ENCODE assay signal across 9 mouse cellular contexts in genomic region chr5:25497369-25497719, GRCm38 (mm10). TPM values are rescaled to one million over a fixed set of nuclear protein-coding genes. Genes with fewer than 3 reads are reported as not detected.
DNase-seq lines count a peak whose midpoint lies in the region; ATAC-seq and TF ChIP-seq lines count a peak whose summit lies in the region.
"Had no signal": no experiment of that assay in that cellular context is flagged by ENCODE, and none has a peak within 500 bp of the region (broad histone marks: within the 10 kb centered on the region; RNA-seq: fewer than 3 reads in every experiment).

No protein-coding gene starts in this region.

- peak overlapping the region; percentile 76 to 96 (median 84) for H3K4me3 ChIP-seq in CH12.LX (replicated peaks in 1 of 3; ENCODE audit: low read depth in 2 of 3, low read length in 2 of 3, poor library complexity in 1 of 3)
- peak overlapping the region; percentile 96 for H3K4me3 ChIP-seq in hindbrain, embryonic 12.5 days
- H3K4me3 ChIP-seq in lung, postnatal 0 days (ENCODE audit: low read depth, low read length) = peak overlapping the region; percentile 99

- no peak for ATAC-seq in hindbrain, embryonic 12.5 days (ENCODE audit: low FRiP score)
- no peak for ATAC-seq in lung, postnatal 0 days

- H3K4me2 ChIP-seq in CH12.LX (ENCODE audit: insufficient read depth, low read depth, poor library complexity, severe bottlenecking) = peak overlapping the region; percentile 96
- peak overlapping the region; percentile 90 for H3K4me2 ChIP-seq in hindbrain, embryonic 12.5 days (replicated peaks)
- peak overlapping the region; percentile 77 for H3K4me2 ChIP-seq in lung, postnatal 0 days (replicated peaks; ENCODE audit: low read depth, low read length)

- dilution Hi-C loops in CH12.LX (cut with MboI; ENCODE audit: extremely low pct_ligation_motif_present, extremely low pct_unique_long_range_greater_than_20kb, low sequenced_read_pairs) = no loop called here

- no peak for TF ChIP-seq EP300 in CH12.LX (IDR thresholded peaks at IDR 0.05; ENCODE audit: low read length)
- TF ChIP-seq EP300 in lung, postnatal 0 days (IDR thresholded peaks at IDR 0.05) = no peak

- no peak for TF ChIP-seq RAD21 in CH12.LX (IDR thresholded peaks at IDR 0.05; ENCODE audit: low read depth, low read length)

- H3K79me2 ChIP-seq in CH12.LX (replicated peaks; ENCODE audit: control insufficient read depth, extremely low read depth, insufficient read depth, poor library complexity, severe bottlenecking) = peaks cover 26% of the 10 kb centered on the region

- H3K4me1 ChIP-seq in CH12.LX (ENCODE audit: control insufficient read depth in 1 of 2, insufficient read depth in 2 of 2) = peaks cover 0 to 9% of the 10 kb centered on the region in 2 experiments; a peak in 1 of 4 replicates
- H3K4me1 ChIP-seq in hindbrain, embryonic 12.5 days = peaks cover 13% of the 10 kb centered on the region
- peaks cover 4% of the 10 kb centered on the region; the same call in 1 of the 2 replicates for H3K4me1 ChIP-seq in lung, postnatal 0 days (ENCODE audit: insufficient read depth, low read depth, low read length)

- no peaks in the 10 kb centered on the region for H3K36me3 ChIP-seq in CH12.LX (replicated peaks in 1 of 2; ENCODE audit: control insufficient read depth in 1 of 2, insufficient read depth in 1 of 2, low read length in 1 of 2)
- no peaks in the 10 kb centered on the region for H3K36me3 ChIP-seq in hindbrain, embryonic 12.5 days
- no peaks in the 10 kb centered on the region for H3K36me3 ChIP-seq in lung, postnatal 0 days (ENCODE audit: insufficient read depth, low read length)

- peak; percentile 84 for DNase-seq in heart, adult 11 months
- DNase-seq in heart, postnatal 10 days = no peak
- DNase-seq in CH12.LX (ENCODE audit: extremely low read depth) = peak; percentile 14
- DNase-seq in embryo, embryonic 11 days = peak; percentile 29
- DNase-seq in lung, postnatal 0 days (ENCODE audit: low spot score) = peak; percentile 37
- DNase-seq in thymus, postnatal 4 days = peak; percentile 42
- no peak for DNase-seq in layer of hippocampus, adult 11-12 months (ENCODE audit: low spot score)

- in situ Hi-C loops in CH12.LX (cut with MboI; ENCODE audit: low pct_ligation_motif_present, low pct_unique_long_range_greater_than_20kb, low sequenced_read_pairs) = no loop called here

- H3K27me3 ChIP-seq in CH12.LX (replicated peaks) = no peaks in the 10 kb centered on the region
- H3K27me3 ChIP-seq in hindbrain, embryonic 12.5 days = no peaks in the 10 kb centered on the region
- H3K27me3 ChIP-seq in lung, postnatal 0 days (replicated peaks; ENCODE audit: insufficient read depth, low read length) = no peaks in the 10 kb centered on the region

- TF ChIP-seq POLR2A in CH12.LX (IDR thresholded peaks at IDR 0.05; ENCODE audit: low read depth, low read length) = no peak

- peak overlapping the region; percentile 96 for H3K9ac ChIP-seq in CH12.LX (ENCODE audit: insufficient read depth, low read depth)
- H3K9ac ChIP-seq in hindbrain, embryonic 12.5 days = peak overlapping the region; percentile 94
- peak overlapping the region; percentile 95 for H3K9ac ChIP-seq in lung, postnatal 0 days (replicated peaks; ENCODE audit: low read depth)

- no peaks in the 10 kb centered on the region for H3K9me3 ChIP-seq in CH12.LX (replicated peaks; ENCODE audit: low read length)
- no peaks in the 10 kb centered on the region for H3K9me3 ChIP-seq in hindbrain, embryonic 12.5 days (replicated peaks)
- no peaks in the 10 kb centered on the region for H3K9me3 ChIP-seq in lung, postnatal 0 days (ENCODE audit: low read length)

- under 1% methylated on average over 10 of the region's 10 CpGs for WGBS in hindbrain, embryonic 12.5 days
- 0% methylated on average over 10 of the region's 10 CpGs for WGBS in lung, postnatal 0 days

- intact Hi-C loops in heart, postnatal 10 days (cut with DNase I) = loop anchor here (5.0 kb wide), 2 partner anchors 40 to 60 kb away; no protein-coding TSS in a partner anchor

- no peak overlapping the region; the same call in 1 of the 2 replicates for H3K27ac ChIP-seq in CH12.LX (ENCODE audit: insufficient read depth, low read depth)
- peak overlapping the region; percentile 99 for H3K27ac ChIP-seq in hindbrain, embryonic 12.5 days
- H3K27ac ChIP-seq in lung, postnatal 0 days (ENCODE audit: low read length) = peak overlapping the region; percentile 100

- no peak for TF ChIP-seq CTCF in CH12.LX (conservative IDR thresholded peaks at IDR 0.05 in 1 of 2, IDR thresholded peaks at IDR 0.05 in 1 of 2; ENCODE audit: low read depth in 2 of 2, low read length in 2 of 2)
- no peak for TF ChIP-seq CTCF in lung, postnatal 0 days (IDR thresholded peaks at IDR 0.05)

TF ChIP-seq in CH12.LX, 34 proteins besides CTCF, POLR2A, EP300 and RAD21:
- TF ChIP-seq HCFC1 (IDR thresholded peaks at IDR 0.05; ENCODE audit: low read depth, low read length) = no peak
- no peak for TF ChIP-seq MAFK (IDR thresholded peaks at IDR 0.05; ENCODE audit: insufficient replicate concordance, low read length)
- no peak for TF ChIP-seq POLR2AphosphoS2 (IDR thresholded peaks at IDR 0.05; ENCODE audit: low read depth, low read length)
- no peak for TF ChIP-seq BHLHE40 (IDR thresholded peaks at IDR 0.05; ENCODE audit: low read depth, low read length)
- no peak for TF ChIP-seq KAT2A (IDR thresholded peaks at IDR 0.05; ENCODE audit: insufficient replicate concordance, low read length)
- TF ChIP-seq JUN (IDR thresholded peaks at IDR 0.05; ENCODE audit: insufficient read depth, low read depth, low read length) = no peak
- no peak for TF ChIP-seq CHD1 (IDR thresholded peaks at IDR 0.05; ENCODE audit: low read depth, low read length)
- TF ChIP-seq NRF1 (IDR thresholded peaks at IDR 0.05; ENCODE audit: low read depth, low read length) = no peak
- TF ChIP-seq TCF12 (IDR thresholded peaks at IDR 0.05; ENCODE audit: low read depth, low read length) = no peak
- TF ChIP-seq NELFE (IDR thresholded peaks at IDR 0.05; ENCODE audit: low read depth, low read length) = no peak
- TF ChIP-seq MAZ (IDR thresholded peaks at IDR 0.05; ENCODE audit: low read depth, low read length) = no peak
- no peak for TF ChIP-seq MEF2A (IDR thresholded peaks at IDR 0.05; ENCODE audit: borderline replicate concordance, low read depth, low read length)
- no peak for TF ChIP-seq IRF4 (IDR thresholded peaks at IDR 0.05; ENCODE audit: low read depth, low read length)
- no peak for TF ChIP-seq TBP (conservative IDR thresholded peaks at IDR 0.05; ENCODE audit: low read depth, low read length)
- TF ChIP-seq SIN3A (IDR thresholded peaks at IDR 0.05; ENCODE audit: low read length) = no peak
- no peak for TF ChIP-seq ETS1 (conservative IDR thresholded peaks at IDR 0.05; ENCODE audit: low read depth, low read length)
- no peak for TF ChIP-seq CHD2 (IDR thresholded peaks at IDR 0.05; ENCODE audit: low read length)

RNA-seq across cellular contexts. Expression of gene Kmt2c, which starts 1.2 kb away (rescaled TPM):
- 10 to 100 TPM; 45.3 to 46.7 TPM for total RNA-seq in heart, postnatal 10 days (2021)
- 12.8 and 14.6 TPM in 2 replicates for total RNA-seq in CH12.LX (2012; rRNA removed)
- 6.7 and 7.5 TPM in 2 replicates for total RNA-seq in CH12.LX (2014; rRNA removed)
- polyA plus RNA-seq in CH12.LX (2012; ENCODE audit: insufficient read length, low read depth) = 9.7 and 12.7 TPM in 2 replicates
- 27.1 and 27.9 TPM in 2 replicates for polyA plus RNA-seq in hindbrain, embryonic 12.5 days (2016; fragmentation: Nextera tagmentation; extraction: Ambion mirVana)
- 9.5 and 12.1 TPM in 2 replicates for polyA plus RNA-seq in lung, postnatal 0 days (2015; fragmentation: Nextera tagmentation; extraction: Ambion mirVana)

RNA-seq across cellular contexts. Expression of gene Cct8l1, which starts 18.5 kb away (rescaled TPM):
- total RNA-seq in heart, postnatal 10 days (2021) = not detected
- total RNA-seq in CH12.LX (2012; rRNA removed) (not detected in 2 replicates), CH12.LX (2014; rRNA removed) (not detected in 2 replicates)
- polyA plus RNA-seq in CH12.LX (2012; ENCODE audit: insufficient read length, low read depth) = not detected in 2 replicates
- polyA plus RNA-seq in hindbrain, embryonic 12.5 days (2016; fragmentation: Nextera tagmentation; extraction: Ambion mirVana) = 0.14 TPM in 1 of 2 replicates, not detected in the other
- polyA plus RNA-seq in lung, postnatal 0 days (2015; fragmentation: Nextera tagmentation; extraction: Ambion mirVana) = not detected in 2 replicates
- total RNA-seq: neutrophil, adult 5-6 weeks had no signal

Comparison
In these comparisons a context has a peak if more than half of its experiments do, and no peak if none do; other contexts are left out.
1. DNase-seq: peak in heart, adult 11 months (single experiment), CH12.LX (single experiment), embryo, embryonic 11 days (single experiment), lung, postnatal 0 days (single experiment) and thymus, postnatal 4 days (single experiment); none in heart, postnatal 10 days (0 of 2) and layer of hippocampus, adult 11-12 months (single experiment).
2. Peak in every context shown above with its lines, with median percentiles within 50 percentile points of each other: H3K4me2 ChIP-seq, H3K4me3 ChIP-seq and H3K9ac ChIP-seq.